Mouse (Mus musculus) right cerebral cortex, postnatal 10 days (tissue): ENCODE results near the gene Plcxd2.
A peak's percentile ranks its signal among the peaks of the same experiment; 100 is the strongest.

Experiments
- DNase-seq, 2 experiments: peaks; one replicate each; pipeline ENCODE4 v3.0.0; 2021; ENCODE audit warnings: low spot score in 2 of 2

Plcxd2 gene

GRCm38 (mm10) chr16:46010153-46010905 is at the start of gene Plcxd2:
Gene Plcxd2, minus strand, starts transcription at chr16:46010218.
- peak; percentile 96 for DNase-seq

DNA sequence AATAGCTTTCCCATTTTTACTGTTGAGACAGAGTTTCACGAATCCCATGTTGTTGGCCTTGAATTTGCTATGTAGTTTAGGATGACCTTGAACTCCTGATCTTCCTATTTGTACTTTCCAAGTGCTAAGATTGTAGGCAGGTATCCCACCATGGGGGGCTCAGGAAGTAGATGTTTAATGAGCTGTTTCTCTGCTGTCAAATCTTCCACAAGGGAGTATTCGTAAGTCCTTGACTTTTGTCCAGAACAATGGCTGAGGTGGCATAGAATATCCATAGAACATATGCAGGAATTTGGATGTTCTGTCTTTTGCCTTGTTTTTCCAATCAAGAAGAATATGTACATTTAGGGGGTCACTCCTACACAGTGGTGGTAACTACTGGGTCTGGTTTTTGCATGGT is 36.9 kb upstream of the Plcxd2 start:
- DNase-seq = no peak

DNA sequence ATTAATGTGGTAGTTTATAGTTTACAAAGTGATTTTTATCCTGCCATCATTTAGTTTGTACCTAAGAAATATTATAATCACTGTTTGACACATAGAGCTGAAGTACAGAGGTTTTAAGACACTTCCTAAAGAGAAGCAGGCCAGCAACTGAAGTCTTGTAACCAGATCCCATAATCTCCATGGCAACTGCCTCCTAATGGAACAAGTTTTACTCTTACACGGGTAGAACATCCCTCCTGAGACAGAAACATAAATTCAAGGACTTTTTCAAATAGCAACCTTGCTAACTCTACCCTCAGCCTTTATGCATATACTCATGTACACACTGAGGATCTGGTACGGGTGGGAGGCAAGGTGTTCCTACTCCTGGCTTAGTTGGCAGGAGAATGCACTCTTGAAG is 26.2 kb upstream of the Plcxd2 start:
- DNase-seq = no peak

DNA sequence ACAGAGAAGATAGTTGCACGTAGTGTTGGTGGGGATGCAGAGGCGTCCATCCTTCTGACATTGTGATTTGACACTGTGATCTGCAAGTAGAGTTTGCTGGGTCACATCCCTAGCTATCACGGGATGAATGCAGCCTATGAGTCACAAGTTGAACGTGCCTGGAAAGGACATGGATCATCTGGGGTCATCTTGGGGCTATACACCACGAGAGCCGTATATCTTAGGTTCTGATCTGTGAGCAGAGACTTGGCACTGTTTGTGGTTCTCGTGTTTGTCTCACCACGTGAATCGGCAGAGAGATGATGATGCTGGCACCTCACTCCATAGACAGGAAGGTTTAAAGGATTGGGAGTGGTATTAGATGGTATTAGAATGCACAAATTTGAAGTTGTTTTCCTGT is 23.9 kb upstream of the Plcxd2 start:
- DNase-seq = no peak

DNA sequence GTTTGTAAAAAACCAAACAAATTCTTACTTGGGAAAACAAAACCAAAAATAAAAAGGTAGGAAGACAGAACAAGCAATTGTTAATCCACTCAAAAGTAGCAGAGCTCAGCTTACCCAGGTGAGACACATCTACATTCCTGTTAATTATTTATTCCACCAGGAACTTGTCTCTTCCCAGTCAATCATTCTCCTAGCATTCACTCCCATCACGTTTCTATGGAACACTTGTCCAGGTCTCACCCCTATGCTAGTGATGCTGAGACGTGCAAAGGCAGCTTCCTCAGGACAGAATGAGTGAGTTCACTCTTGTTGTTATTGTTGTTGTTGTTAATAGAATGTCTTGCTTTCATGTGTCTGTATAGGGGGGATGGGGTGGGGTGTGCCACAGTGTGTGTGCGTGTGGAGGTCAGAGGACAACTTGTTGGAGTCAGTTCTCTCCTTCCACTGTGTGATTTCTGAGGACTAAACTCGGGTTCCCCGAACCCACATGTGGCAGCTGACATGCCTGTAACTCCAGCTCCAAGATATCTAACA is 13.0 kb upstream of the Plcxd2 start:
- DNase-seq = no peak

GRCm38 (mm10) chr16:46022189-46022928 is 12.3 kb upstream of the Plcxd2 start:
- DNase-seq = peak; percentile 74 to 78

DNA sequence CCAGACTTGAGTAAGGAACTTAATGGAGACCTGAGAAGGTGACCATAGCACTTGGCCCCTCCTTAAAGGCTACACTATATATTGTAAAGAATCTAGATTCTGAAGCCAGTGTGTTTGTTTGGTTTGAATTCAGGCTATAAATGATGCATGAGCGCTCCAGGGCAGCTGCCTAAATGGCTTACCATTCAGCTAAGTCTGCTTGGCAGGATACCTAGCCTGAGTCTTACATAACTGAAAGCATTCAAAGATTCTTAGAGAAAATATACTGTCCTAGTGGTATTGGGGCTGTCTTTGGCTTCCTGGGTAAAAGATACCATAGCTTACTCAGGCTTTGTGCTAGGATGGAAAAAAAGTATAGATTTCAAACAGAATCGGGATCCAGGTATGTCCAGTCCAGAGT is 11.3 kb upstream of the Plcxd2 start:
- no peak for DNase-seq

DNA sequence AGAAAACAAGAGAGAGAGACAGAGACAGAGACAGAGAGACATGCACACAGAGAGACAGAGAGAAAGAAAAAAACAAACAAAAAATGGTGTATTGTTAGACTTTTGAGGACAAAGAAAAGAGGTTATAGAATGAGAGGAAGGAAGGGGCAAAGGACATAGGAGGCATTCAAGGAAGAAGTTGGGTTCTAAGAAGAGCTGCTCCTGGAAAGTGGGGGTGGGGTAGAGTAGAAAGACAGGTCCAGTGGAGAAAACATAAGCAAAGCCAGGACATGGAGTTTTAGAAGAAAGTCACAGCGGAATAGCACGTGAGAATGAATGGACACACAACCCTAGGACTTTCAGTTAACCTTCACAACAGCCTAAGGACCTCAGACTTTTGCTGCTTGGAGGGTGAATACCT is 10.4 kb upstream of the Plcxd2 start:
- no peak for DNase-seq

DNA sequence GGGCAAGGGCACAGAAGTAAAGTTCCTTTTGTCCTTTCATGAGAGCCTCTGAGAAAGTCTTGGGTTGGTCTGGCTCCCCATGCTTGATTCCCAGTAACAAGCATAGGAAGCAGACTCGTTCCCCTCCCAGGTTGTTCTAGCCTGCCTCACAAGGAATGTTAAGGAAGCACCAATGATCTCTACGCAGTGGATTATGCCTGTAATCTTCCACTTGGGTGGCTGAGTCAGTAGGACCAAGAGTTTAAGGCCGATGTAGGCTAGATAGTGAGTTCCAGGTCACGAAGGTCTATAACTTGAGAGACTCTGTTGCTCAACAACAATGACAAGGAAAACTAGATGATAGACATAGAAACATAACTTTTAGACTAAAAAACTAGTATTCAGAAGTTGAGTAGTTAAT is 9.8 kb upstream of the Plcxd2 start:
- DNase-seq = no peak

- DNase-seq = no peak
Measured at GRCm38 (mm10) chr16:46019359-46019758, 9.3 kb upstream of the Plcxd2 start.

DNA sequence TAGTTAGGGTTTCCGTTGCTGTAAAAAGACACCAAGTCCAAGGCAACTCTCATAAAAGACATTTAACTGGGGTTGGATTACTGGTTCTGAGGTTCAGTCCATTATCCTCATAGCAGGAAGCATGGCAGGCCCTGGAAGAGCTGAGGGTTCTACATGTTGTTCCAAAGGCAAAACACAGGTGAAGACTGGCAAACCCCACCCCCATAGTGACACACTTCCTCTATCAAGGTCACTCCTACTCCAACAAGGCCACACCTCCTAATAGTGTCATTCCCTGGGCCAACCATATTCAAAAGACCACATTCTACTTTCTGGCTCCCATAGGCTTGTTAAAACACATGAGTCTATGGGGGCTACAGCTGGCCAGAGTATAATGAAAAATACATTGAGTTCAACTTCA is 1.7 kb upstream of the Plcxd2 start:
- DNase-seq = no peak

- peak in 1 of 2 experiments; percentile 34 for DNase-seq
Measured at GRCm38 (mm10) chr16:46010906-46011220, 845 bp upstream of the Plcxd2 start.

DNA sequence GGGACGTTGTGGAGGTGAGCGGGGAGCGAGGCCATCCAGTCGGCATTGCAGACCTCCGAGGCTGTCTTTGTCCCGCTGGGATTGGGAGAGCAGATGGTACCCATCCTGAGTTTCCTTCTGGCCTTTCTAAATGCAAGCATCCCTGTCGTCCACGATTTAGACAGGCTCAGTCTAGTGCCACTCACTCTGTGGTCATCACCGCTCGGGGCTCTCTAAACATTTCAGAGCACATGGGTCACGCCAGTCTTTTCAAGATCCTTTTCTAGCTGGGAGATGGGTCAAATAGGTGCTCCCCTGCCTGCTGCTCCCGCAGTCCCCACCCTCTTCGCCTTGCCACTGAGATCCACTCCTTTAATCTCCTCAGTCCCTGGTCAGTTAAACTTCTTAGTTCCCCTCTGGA is 301 bp downstream of the Plcxd2 start:
- DNase-seq = peak in 1 of 2 experiments; percentile 32

DNA sequence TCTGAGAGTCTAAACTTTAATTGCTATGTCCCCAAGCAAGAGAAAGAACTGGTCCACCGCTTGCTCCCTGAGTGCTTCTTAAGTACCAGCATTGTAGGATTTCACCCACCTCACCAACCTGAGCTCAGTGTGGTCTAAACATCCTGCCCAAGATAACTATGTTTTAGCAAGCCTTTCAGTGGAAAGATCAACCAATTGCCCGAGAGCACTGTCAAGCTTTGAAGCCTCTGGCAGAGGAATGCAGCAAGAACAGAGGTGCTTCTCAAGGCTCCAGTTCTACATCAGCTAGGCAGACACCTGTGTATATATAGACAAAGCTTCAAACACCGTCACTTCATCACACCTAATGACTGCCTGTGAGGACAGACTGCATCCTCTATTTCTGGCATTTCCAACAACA is 1.3 kb downstream of the Plcxd2 start:
- DNase-seq = no peak

DNA sequence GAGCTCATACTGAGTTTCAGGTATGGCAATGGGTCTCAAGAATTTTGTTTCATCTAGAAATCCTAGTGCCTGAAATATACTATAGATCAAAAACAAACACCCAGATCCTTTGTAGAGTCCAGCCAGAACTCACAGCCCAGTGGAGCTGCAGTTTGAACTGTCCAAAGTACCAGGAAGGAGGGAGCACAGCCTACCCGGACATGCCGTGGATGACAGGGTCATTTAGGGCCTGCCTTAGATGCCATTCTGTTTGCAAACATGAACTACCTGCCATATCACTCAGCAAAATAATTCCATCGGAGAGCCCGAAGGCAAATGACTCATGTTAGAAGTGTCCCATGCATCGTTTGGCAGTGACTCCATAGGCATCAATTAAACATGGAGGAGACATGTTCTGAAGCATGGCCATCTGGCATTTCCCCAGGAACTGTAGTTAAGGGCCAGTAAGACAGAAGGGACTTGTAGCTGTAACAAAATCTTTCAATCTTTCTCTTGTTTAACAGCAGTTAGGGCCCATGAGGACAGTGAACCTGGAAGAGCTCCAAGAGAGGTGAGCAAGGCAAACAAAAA is 1.9 kb downstream of the Plcxd2 start:
- no peak for DNase-seq

DNA sequence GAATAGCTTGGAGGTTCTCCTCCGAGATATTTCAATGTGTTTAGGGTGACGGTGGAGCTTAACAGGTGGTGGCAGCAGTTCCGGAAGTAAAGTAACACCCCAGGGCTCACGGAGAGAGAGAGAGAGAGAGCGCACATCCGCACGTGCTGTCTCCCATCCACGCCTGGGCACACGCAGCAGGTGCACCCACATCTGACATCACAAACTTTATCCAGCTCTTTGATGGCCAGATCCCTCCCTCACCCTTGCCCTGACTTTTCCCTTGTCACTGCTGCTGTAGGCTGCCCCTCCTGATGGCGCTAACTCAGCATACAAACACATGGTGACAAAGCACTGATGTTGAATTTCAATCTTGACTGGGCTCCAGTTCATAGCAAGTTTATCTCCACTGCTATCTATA is 3.8 kb downstream of the Plcxd2 start:
- no peak for DNase-seq

DNA sequence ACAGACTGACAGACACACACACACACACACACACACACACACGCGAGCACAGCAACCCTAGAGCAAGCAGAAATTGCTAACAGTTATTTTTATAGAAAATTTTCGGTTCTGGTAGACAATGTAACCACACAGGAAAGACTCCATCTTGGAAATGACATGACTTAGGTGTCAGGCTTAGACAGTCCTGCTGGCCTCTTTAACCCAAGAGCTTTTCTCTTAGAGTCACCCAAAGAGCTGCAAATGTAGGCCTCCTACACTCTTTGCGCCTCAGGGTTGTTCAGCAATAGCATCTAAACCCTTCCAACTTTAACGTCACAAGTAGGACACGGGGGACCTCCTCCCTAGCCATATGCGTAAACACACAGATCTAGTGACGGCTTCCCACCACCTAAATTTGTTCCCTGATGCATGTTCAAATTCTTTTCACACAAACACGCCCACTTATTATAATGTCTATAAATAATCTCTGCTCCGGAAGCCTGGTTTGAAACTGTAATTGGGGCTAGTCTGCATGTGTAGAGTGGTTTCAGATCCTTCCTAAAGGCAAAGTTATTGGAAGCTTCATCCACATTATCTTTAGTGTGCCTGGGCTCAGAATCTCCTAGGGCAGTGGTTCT is 8.4 kb downstream of the Plcxd2 start:
- no peak for DNase-seq

GRCm38 (mm10) chr16:46000976-46001375 is 9.0 kb downstream of the Plcxd2 start:
- no peak for DNase-seq

- no peak for DNase-seq
Measured at GRCm38 (mm10) chr16:45999374-46000191, 10.4 kb downstream of the Plcxd2 start.

GRCm38 (mm10) chr16:45998231-45998630 is 11.8 kb downstream of the Plcxd2 start:
- DNase-seq = no peak

GRCm38 (mm10) chr16:45990901-45991676 is 18.9 kb downstream of the Plcxd2 start:
- DNase-seq = no peak
